Mouse (Mus musculus) kidney, adult 2 months (tissue): ENCODE measurements at regions not wholly inside any gene's neighbourhood (a gene's known extent, or its start where the extent isn't known, plus 50 kb on each side); places are given as distances from the start of the nearest gene placed in this dataset.

Source experiments
- CTCF ChIP-seq: fragments of 200-500 bp; conservative IDR thresholded peaks from 2 replicates; pipeline ENCODE4 v1.5.1; 2011; ENCODE audit warnings: low read depth, mild to moderate bottlenecking, control low read depth, low read length, moderate library complexity, mixed read lengths; ENCODE audit not compliant: insufficient read depth, insufficient read length
- POLR2A ChIP-seq: fragments of 200-500 bp; IDR thresholded peaks from one replicate; pipeline ENCODE4 v1.6.1; 2011; ENCODE audit warnings: low read depth, low read length, control low read depth

DNA sequence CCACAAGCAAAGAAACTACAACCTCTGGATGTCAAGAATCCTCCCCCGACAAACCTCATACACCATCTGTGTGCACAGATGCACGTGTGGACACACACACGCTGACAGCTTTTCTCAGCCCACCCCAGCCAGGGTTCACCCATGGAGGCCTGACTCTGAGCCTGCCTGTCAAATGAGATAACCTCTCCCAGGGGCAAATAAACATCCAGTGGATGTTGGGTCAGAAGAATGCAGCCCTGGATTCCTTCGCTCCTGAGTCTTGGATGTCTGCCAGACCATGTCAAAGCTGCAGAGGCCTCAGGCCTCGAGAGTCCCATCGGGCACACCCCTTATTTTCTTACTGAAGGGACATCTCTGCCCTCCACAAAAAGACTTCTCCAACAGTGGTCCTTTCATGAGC, 83.4 kb upstream of the Hand1 start:
- TF ChIP-seq CTCF (no peak), POLR2A (no peak)
